Mouse (Mus musculus) heart, adult 2 months (tissue): ENCODE measurements around the gene Gm3435. TPM values are rescaled to one million over a fixed set of nuclear protein-coding genes. Genes with fewer than 3 reads are reported as not detected.
"Not testable (repeated sequence)": the region's sequence is repeated elsewhere in the genome, so short reads cannot be mapped to it uniquely, and the experiment has no call there.

Experiments
- DNase-seq, 2 experiments: peaks; one replicate each; pipeline ENCODE4 v3.0.0; 2021
- H3K27ac ChIP-seq: fragments of 200-600 bp; 2 replicates; pipeline ENCODE4 v1.8.1; 2022
- H3K27me3 ChIP-seq: fragments of 200-500 bp; 2 replicates; pipeline ENCODE4 v1.6.1; 2012; ENCODE audit warnings: mild to moderate bottlenecking, low read length, inconsistent platforms, mixed read lengths; ENCODE audit not compliant: control insufficient read depth, insufficient read depth
- H3K36me3 ChIP-seq: fragments of 200-500 bp; 2 replicates; pipeline ENCODE4 v1.6.1; 2012; ENCODE audit warnings: low read length, inconsistent platforms; ENCODE audit not compliant: control insufficient read depth, insufficient read depth
- H3K4me1 ChIP-seq: fragments of 200-500 bp; 2 replicates; pipeline ENCODE4 v1.6.1; 2011; ENCODE audit warnings: low read length; ENCODE audit not compliant: control insufficient read depth, insufficient read depth
- H3K4me3 ChIP-seq: fragments of 200-600 bp; 2 replicates; pipeline ENCODE4 v1.8.1; 2022
- H3K79me2 ChIP-seq: fragments of 200-500 bp; replicated peaks from 2 replicates; pipeline ENCODE4 v1.6.1; 2012; ENCODE audit warnings: mild to moderate bottlenecking, inconsistent platforms, low read length, moderate library complexity, mixed read lengths; ENCODE audit not compliant: control insufficient read depth, insufficient read depth
- H3K9ac ChIP-seq: fragments of 200-500 bp; 2 replicates; pipeline ENCODE4 v1.6.1; 2012; ENCODE audit warnings: low read depth, mild to moderate bottlenecking, control low read depth, inconsistent platforms, low read length, mixed read lengths
- WGBS: fragments of 180-500 bp; shearing (Covaris S2); methylation state at CpG from one replicate; pipeline ENCODE4 v1.1.7; 2018; 5-methylcytosine and 5-hydroxymethylcytosine counted together
- intact Hi-C: fragments of 180-260 bp; cut with DNase I; formaldehyde crosslinking; loops from one replicate; pipeline ENCODE4 v1.15.1; 2025
- polyA plus RNA-seq: library from polyadenylated mRNA; depleted of rRNA; stranded (reverse); fragments of >200 nt; gene quantifications from 2 replicates; pipeline ENCODE4 v1.2.3, GENCODE M21; 2012
- total RNA-seq, 2 experiments: library from RNA; stranded (reverse); gene quantifications; 2 replicates each; pipeline ENCODE4 v1.2.3; 2021

Gm3435 gene
- total and polyA plus RNA-seq, 3 experiments = 0.70 to 1.5 (median 1.5) TPM

DNA sequence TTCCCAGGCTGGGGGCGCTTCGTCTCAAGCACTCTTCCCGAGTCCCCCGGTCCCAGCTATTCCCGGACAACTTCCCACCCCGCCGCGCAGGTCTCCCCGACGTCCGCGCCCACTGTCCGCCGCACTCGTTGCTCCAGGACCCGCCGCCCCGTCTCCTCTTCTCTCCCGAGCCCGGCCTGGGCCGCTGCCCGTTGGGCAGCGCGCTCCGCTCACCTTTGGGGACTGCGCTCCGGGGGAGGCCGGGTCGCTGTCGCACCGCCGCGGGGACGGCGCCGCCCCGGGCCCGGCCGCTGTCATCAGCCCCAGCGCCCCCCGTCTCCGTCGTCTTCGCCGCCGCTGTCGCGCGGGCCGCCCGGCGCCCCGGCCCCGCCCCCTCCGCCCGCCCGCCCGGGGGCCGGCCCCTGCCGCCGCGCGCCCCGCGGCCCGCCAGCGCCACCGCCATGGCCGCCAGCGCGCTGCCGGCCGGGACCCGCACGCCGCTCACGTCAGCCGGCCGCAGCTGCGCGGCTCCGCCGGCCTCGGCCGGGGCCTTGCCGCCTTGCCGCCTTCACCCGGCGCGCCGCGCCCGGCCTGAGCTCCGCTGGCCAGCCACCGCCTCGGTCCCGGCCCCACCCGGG lies 17.3 kb upstream of the Gm3435 start:
- H3K4me3 ChIP-seq, H3K9ac ChIP-seq, H3K27me3 ChIP-seq, H3K79me2 ChIP-seq, intact Hi-C loops, H3K4me1 ChIP-seq, H3K36me3 ChIP-seq, H3K27ac ChIP-seq, DNase-seq: not testable (repeated sequence)
- WGBS = no CpG with 5 or more reads among the region's 98 CpGs

- H3K36me3 ChIP-seq, H3K4me3 ChIP-seq, H3K27me3 ChIP-seq, DNase-seq, H3K79me2 ChIP-seq, H3K4me1 ChIP-seq, H3K9ac ChIP-seq, intact Hi-C loops, H3K27ac ChIP-seq: not testable (repeated sequence)
- WGBS = no CpG with 5 or more reads among the region's 47 CpGs
Observed at GRCm38 (mm10) chr17:14993139-14993832, 16.7 kb upstream of the Gm3435 start.

- H3K27ac ChIP-seq, H3K36me3 ChIP-seq, H3K4me1 ChIP-seq, H3K9ac ChIP-seq, H3K79me2 ChIP-seq, DNase-seq, intact Hi-C loops, H3K4me3 ChIP-seq, H3K27me3 ChIP-seq: not testable (repeated sequence)
- no CpG with 5 or more reads among the region's 5 CpGs for WGBS
Observed at GRCm38 (mm10) chr17:14994140-14994539, 15.8 kb upstream of the Gm3435 start.

- no CpG with 5 or more reads among the region's 4 CpGs for WGBS
Observed at GRCm38 (mm10) chr17:15000047-15000446, 9.9 kb upstream of the Gm3435 start.

GRCm38 (mm10) chr17:15009088-15009487 lies 888 bp upstream of the Gm3435 start:
- H3K27me3 ChIP-seq, H3K27ac ChIP-seq, H3K4me1 ChIP-seq, H3K9ac ChIP-seq, H3K4me3 ChIP-seq, intact Hi-C loops, DNase-seq, H3K36me3 ChIP-seq, H3K79me2 ChIP-seq: not testable (repeated sequence)
- WGBS = no CpG with 5 or more reads among the region's 3 CpGs

More at GRCm38 (mm10) chr17:15000047-15000446, 9.9 kb upstream of the Gm3435 start:
- H3K36me3 ChIP-seq, H3K27me3 ChIP-seq, H3K4me3 ChIP-seq, H3K27ac ChIP-seq, H3K4me1 ChIP-seq, intact Hi-C loops, H3K79me2 ChIP-seq, H3K9ac ChIP-seq, DNase-seq: not testable (repeated sequence)

DNA sequence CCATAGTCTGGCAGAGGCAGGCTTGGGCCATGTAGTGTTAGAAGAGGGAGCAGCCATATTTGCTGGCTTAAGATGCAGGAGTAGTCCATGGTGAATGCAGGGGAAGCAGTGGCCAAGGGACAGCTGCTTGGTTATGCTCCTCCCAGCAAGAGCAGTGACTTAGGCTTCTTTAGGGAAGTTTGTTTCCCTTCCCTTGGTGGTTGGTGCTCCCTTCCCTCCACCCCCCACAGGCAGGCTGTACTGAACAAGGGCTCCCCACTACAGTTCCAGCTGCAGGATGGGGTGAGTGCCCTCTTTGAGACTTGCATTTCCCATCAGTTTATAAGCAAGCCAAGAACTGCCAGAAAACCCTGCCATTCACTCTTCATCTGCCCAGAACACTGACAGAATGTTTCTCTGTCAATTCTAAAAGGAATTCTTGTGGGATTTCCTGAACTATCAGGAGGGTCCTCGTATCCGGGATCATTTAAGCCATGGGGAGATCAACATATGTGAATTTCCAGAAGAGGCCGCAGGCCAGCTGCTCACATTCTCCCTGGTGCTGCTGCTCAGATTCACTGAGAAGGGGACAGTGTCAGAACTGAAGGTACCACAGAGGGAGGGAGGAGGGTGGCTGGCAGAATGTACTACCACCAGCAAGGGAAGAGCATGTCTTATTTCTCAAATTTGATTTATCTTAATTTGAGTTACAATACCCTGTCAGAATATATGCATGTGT lies 11.7 kb downstream of the Gm3435 start:
- peak; percentile 37 to 57 for DNase-seq
- H3K27me3 ChIP-seq, H3K36me3 ChIP-seq, H3K9ac ChIP-seq, intact Hi-C loops, H3K4me1 ChIP-seq, H3K4me3 ChIP-seq, H3K79me2 ChIP-seq, H3K27ac ChIP-seq: not testable (repeated sequence)
- 85% methylated on average over 3 of the region's 3 CpGs for WGBS

DNA sequence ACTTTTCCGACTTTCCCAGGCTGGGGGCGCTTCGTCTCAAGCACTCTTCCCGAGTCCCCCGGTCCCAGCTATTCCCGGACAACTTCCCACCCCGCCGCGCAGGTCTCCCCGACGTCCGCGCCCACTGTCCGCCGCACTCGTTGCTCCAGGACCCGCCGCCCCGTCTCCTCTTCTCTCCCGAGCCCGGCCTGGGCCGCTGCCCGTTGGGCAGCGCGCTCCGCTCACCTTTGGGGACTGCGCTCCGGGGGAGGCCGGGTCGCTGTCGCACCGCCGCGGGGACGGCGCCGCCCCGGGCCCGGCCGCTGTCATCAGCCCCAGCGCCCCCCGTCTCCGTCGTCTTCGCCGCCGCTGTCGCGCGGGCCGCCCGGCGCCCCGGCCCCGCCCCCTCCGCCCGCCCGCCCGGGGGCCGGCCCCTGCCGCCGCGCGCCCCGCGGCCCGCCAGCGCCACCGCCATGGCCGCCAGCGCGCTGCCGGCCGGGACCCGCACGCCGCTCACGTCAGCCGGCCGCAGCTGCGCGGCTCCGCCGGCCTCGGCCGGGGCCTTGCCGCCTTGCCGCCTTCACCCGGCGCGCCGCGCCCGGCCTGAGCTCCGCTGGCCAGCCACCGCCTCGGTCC lies 14.0 kb downstream of the Gm3435 start:
- intact Hi-C loops, H3K4me3 ChIP-seq, H3K79me2 ChIP-seq, H3K4me1 ChIP-seq, H3K9ac ChIP-seq, H3K36me3 ChIP-seq, H3K27me3 ChIP-seq, DNase-seq, H3K27ac ChIP-seq: not testable (repeated sequence)
- no CpG with 5 or more reads among the region's 97 CpGs for WGBS

GRCm38 (mm10) chr17:15024502-15025193 lies 14.7 kb downstream of the Gm3435 start:
- H3K27me3 ChIP-seq, H3K79me2 ChIP-seq, H3K4me3 ChIP-seq, H3K27ac ChIP-seq, DNase-seq, H3K4me1 ChIP-seq, H3K36me3 ChIP-seq, H3K9ac ChIP-seq, intact Hi-C loops: not testable (repeated sequence)
- no CpG with 5 or more reads among the region's 48 CpGs for WGBS

DNA sequence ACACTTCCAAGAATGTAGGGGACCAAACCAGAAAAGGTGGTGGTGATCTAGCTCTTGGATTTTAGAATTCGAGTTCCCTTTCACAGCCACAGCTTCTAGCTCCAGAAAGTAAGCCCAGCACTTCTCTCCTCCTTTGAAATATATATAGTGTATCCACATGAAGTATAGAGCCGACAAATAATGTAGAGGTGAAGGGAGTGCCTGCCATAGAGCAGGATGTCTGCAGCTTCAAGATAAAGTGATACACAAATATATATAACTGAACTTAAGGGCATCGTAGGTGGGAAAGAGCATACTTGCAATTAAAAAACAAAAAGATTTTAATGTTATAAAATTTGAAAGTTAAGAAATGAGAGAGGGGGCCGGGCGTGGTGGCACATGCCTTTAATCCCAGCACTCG lies 15.5 kb downstream of the Gm3435 start:
- H3K9ac ChIP-seq, intact Hi-C loops, DNase-seq, H3K27me3 ChIP-seq, H3K4me3 ChIP-seq, H3K79me2 ChIP-seq, H3K27ac ChIP-seq, H3K36me3 ChIP-seq, H3K4me1 ChIP-seq: not testable (repeated sequence)
- no CpG with 5 or more reads among the region's 6 CpGs for WGBS
